Mouse (Mus musculus) stomach, postnatal 0 days (tissue): ENCODE results near the gene Prkg1.
"Not testable (repeated sequence)": the region's sequence is repeated elsewhere in the genome, so short reads cannot be mapped to it uniquely, and the experiment has no call there.

ENCODE experiments used
- CTCF ChIP-seq: IDR thresholded peaks from 2 replicates; pipeline ENCODE4 v1.5.1; 2016; ENCODE audit warnings: antibody characterized with exemption, low read depth, mild to moderate bottlenecking, moderate library complexity
- EP300 ChIP-seq: optimal IDR thresholded peaks from 2 replicates; pipeline ENCODE3; 2016; ENCODE audit warnings: antibody characterized with exemption

DNA sequence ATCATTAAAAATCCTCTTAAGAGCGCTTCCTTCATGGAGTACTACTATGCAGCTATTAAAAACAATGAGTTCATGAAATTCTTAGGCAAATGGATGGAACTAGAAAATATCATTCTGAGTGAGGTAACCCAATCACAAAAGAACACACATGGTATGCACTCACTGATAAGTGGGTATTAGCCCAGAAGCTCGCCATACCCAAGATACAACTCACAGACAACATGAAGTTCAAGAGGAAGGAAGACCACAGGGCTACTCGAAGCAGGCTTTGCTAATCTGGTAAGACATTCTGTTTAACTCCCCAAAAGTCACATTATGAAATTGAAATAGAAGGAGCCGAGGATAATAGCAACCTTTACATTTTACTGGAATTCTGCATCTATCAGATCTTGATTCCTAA lies 545.6 kb downstream of the Prkg1 start:
- TF ChIP-seq CTCF, EP300: not testable (repeated sequence)
